Comparison of ENCODE assay signal across 15 mouse cellular contexts in the genomic region with DNA sequence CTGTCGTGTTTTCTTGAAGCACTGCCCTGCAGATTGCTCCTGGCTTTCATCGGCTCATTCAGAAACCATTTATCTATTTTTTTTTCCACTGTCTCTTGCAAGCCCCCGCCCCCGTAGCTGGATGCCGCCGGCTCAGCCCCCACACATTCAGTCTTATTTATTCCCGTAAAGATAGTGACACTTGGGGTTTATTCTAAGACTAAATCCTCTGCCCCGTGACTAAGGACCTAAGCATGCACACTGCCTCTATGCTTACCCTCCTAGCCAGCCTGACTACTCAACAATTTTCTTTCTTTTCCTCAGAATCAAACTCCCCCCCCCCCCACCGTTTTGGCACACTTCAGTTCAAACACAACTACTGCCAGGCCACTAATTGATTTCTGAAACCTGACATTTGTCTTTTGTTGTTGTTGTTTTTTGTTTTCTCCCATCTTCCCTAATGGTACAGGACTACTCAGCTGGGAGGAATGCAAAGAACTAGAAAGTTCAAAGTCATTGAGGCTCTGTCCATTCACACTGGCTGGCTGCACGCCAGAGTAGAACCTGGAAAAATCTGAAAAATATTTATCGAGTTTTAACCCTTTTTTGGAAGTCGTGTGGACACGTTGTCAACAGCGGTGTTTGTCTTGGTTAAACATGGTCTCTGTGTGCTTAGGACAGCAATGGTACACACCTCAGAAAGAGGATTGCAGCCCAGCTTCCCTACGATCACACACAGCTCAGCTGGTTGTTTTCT. TPM values are rescaled to one million over a fixed set of nuclear protein-coding genes. Genes with fewer than 3 reads are reported as not detected.
DNase-seq lines count a peak whose midpoint lies in the region; ATAC-seq and TF ChIP-seq lines count a peak whose summit lies in the region.
"Had no signal": no experiment of that assay in that cellular context is flagged by ENCODE, and none has a peak within 500 bp of the region (broad histone marks: within the 10 kb centered on the region; RNA-seq: fewer than 3 reads in every experiment).

No protein-coding gene starts in this region.

- no peaks in the 10 kb centered on the region for H3K9me3 ChIP-seq in heart, embryonic 14.5 days (ENCODE audit: control insufficient read depth, low read length)
- peaks cover 13% of the 10 kb centered on the region for H3K9me3 ChIP-seq in CH12.LX (replicated peaks; ENCODE audit: low read length)
- H3K9me3 ChIP-seq in stomach, embryonic 14.5 days (ENCODE audit: control insufficient read depth, low read depth, low read length), result no peaks in the 10 kb centered on the region
- H3K9me3 ChIP-seq in kidney, embryonic 16.5 days (ENCODE audit: low read length), result no peaks in the 10 kb centered on the region
- H3K9me3 ChIP-seq: limb, embryonic 15.5 days; neural tube, embryonic 13.5 days had no signal

- H3K27me3 ChIP-seq in heart, embryonic 14.5 days (ENCODE audit: control insufficient read depth, insufficient read depth, low read length), result peaks cover 5% of the 10 kb centered on the region; the same call in 1 of the 2 replicates
- H3K27me3 ChIP-seq in CH12.LX (replicated peaks), result no peaks in the 10 kb centered on the region
- H3K27me3 ChIP-seq in stomach, embryonic 14.5 days (ENCODE audit: control insufficient read depth, insufficient read depth, low read length), result no peaks in the 10 kb centered on the region
- peaks cover 27% of the 10 kb centered on the region for H3K27me3 ChIP-seq in kidney, embryonic 16.5 days (ENCODE audit: insufficient read depth, low read length)

- H3K4me3 ChIP-seq in heart, embryonic 14.5 days (ENCODE audit: control insufficient read depth in 1 of 2, insufficient read depth in 1 of 2, low read depth in 1 of 2, low read length in 2 of 2), result no peak overlapping the region
- no peak overlapping the region for H3K4me3 ChIP-seq in CH12.LX (replicated peaks in 1 of 3; ENCODE audit: low read depth in 2 of 3, low read length in 2 of 3, poor library complexity in 1 of 3)
- H3K4me3 ChIP-seq in stomach, embryonic 14.5 days (ENCODE audit: low read depth, low read length), result no peak overlapping the region
- no peak overlapping the region for H3K4me3 ChIP-seq in kidney, embryonic 16.5 days (ENCODE audit: low read length)
- H3K4me3 ChIP-seq: limb, embryonic 15.5 days; neural tube, embryonic 13.5 days had no signal

- no peak for TF ChIP-seq RAD21 in CH12.LX (IDR thresholded peaks at IDR 0.05; ENCODE audit: low read depth, low read length)

- in situ Hi-C loops in CH12.LX (cut with MboI; ENCODE audit: low pct_ligation_motif_present, low pct_unique_long_range_greater_than_20kb, low sequenced_read_pairs), result no loop called here

- DNase-seq in heart, adult 9 months (ENCODE audit: low spot score in 2 of 2), result no peak
- DNase-seq in CH12.LX (ENCODE audit: extremely low read depth), result no peak
- DNase-seq in Muller cell, postnatal 12 days (ENCODE audit: inconsistent ontology term), result peak; percentile 96
- no peak for DNase-seq in layer of hippocampus, adult 8-10 months (ENCODE audit: low spot score in 2 of 2)
- DNase-seq: cerebellum, postnatal 10 days; kidney, postnatal 14 days; layer of hippocampus, adult 9-11 months; lung, adult 2 months had no signal

- no peaks in the 10 kb centered on the region for H3K36me3 ChIP-seq in heart, embryonic 14.5 days (ENCODE audit: control insufficient read depth, insufficient read depth, low read length)
- H3K36me3 ChIP-seq in CH12.LX (replicated peaks in 1 of 2; ENCODE audit: control insufficient read depth in 1 of 2, insufficient read depth in 1 of 2, low read length in 1 of 2), result no peaks in the 10 kb centered on the region
- H3K36me3 ChIP-seq in stomach, embryonic 14.5 days (ENCODE audit: control insufficient read depth, insufficient read depth, low read length), result no peaks in the 10 kb centered on the region
- no peaks in the 10 kb centered on the region for H3K36me3 ChIP-seq in kidney, embryonic 16.5 days (ENCODE audit: insufficient read depth, low read length)
- H3K36me3 ChIP-seq: limb, embryonic 15.5 days; neural tube, embryonic 13.5 days had no signal

- no peak for ATAC-seq in heart, embryonic 14.5 days (ENCODE audit: insufficient number of reproducible peaks, insufficient read depth, low FRiP score, low read depth)
- ATAC-seq in stomach, embryonic 14.5 days (ENCODE audit: insufficient number of reproducible peaks, insufficient read depth, low FRiP score, low read depth), result no peak
- ATAC-seq in kidney, embryonic 16.5 days (ENCODE audit: low FRiP score, low TSS enrichment), result no peak
- ATAC-seq: forebrain, embryonic 14.5 days; inflammation-experienced regulatory T-cells, adult 6 months had no signal

- peak overlapping the region; percentile 28 for H3K4me2 ChIP-seq in heart, embryonic 14.5 days (ENCODE audit: low read length)
- peak overlapping the region; percentile 4; the same call in 1 of the 2 replicates for H3K4me2 ChIP-seq in CH12.LX (ENCODE audit: insufficient read depth, low read depth, poor library complexity, severe bottlenecking)
- H3K4me2 ChIP-seq in stomach, embryonic 14.5 days (replicated peaks; ENCODE audit: low read depth, low read length), result 0 out of 2 replicates have a peak overlapping the region, but pooled peaks have one; percentile 18
- H3K4me2 ChIP-seq in kidney, embryonic 16.5 days (replicated peaks; ENCODE audit: low read depth, low read length), result no peak overlapping the region
- H3K4me2 ChIP-seq: limb, embryonic 15.5 days; neural tube, embryonic 13.5 days had no signal

- H3K9ac ChIP-seq in heart, embryonic 14.5 days (ENCODE audit: low read length), result peak overlapping the region; percentile 2; the same call in 1 of the 2 replicates
- H3K9ac ChIP-seq in CH12.LX (ENCODE audit: insufficient read depth, low read depth), result no peak overlapping the region
- H3K9ac ChIP-seq in stomach, embryonic 14.5 days (replicated peaks; ENCODE audit: low read depth, low read length), result no peak overlapping the region
- H3K9ac ChIP-seq in kidney, embryonic 16.5 days (replicated peaks; ENCODE audit: low read length), result no peak overlapping the region
- H3K9ac ChIP-seq: limb, embryonic 15.5 days; neural tube, embryonic 13.5 days had no signal

- no peak overlapping the region for H3K27ac ChIP-seq in heart, embryonic 14.5 days (replicated peaks in 1 of 2; ENCODE audit: control insufficient read depth in 1 of 2, insufficient read depth in 1 of 2, low read depth in 2 of 2, low read length in 2 of 2)
- no peak overlapping the region for H3K27ac ChIP-seq in CH12.LX (ENCODE audit: insufficient read depth, low read depth)
- H3K27ac ChIP-seq in stomach, embryonic 14.5 days (ENCODE audit: low read length), result no peak overlapping the region
- no peak overlapping the region for H3K27ac ChIP-seq in kidney, embryonic 16.5 days (ENCODE audit: low read length)
- H3K27ac ChIP-seq: limb, embryonic 15.5 days; neural tube, embryonic 13.5 days had no signal

- peaks cover 2 to 8% of the 10 kb centered on the region in 2 experiments; a peak in 2 of 4 replicates for H3K4me1 ChIP-seq in heart, embryonic 14.5 days (ENCODE audit: control insufficient read depth in 2 of 2, insufficient read depth in 2 of 2, low read length in 2 of 2)
- H3K4me1 ChIP-seq in CH12.LX (ENCODE audit: control insufficient read depth in 1 of 2, insufficient read depth in 2 of 2), result no peaks in the 10 kb centered on the region
- no peaks in the 10 kb centered on the region for H3K4me1 ChIP-seq in stomach, embryonic 14.5 days (ENCODE audit: control insufficient read depth, insufficient read depth, low read length)
- no peaks in the 10 kb centered on the region for H3K4me1 ChIP-seq in kidney, embryonic 16.5 days (ENCODE audit: insufficient read depth, low read length)

- TF ChIP-seq EP300 in CH12.LX (IDR thresholded peaks at IDR 0.05; ENCODE audit: low read length), result no peak

- dilution Hi-C loops in CH12.LX (cut with MboI; ENCODE audit: extremely low pct_ligation_motif_present, extremely low pct_unique_long_range_greater_than_20kb, low sequenced_read_pairs), result no loop called here

- WGBS in heart, embryonic 14.5 days, result 31% methylated on average over 15 of the region's 15 CpGs
- 31% methylated on average over 15 of the region's 15 CpGs for WGBS in stomach, embryonic 14.5 days
- WGBS in kidney, embryonic 16.5 days, result 46% methylated on average over 15 of the region's 15 CpGs

- H3K79me2 ChIP-seq in CH12.LX (replicated peaks; ENCODE audit: control insufficient read depth, extremely low read depth, insufficient read depth, poor library complexity, severe bottlenecking), result no peaks in the 10 kb centered on the region

- no peak for TF ChIP-seq CTCF in CH12.LX (conservative IDR thresholded peaks at IDR 0.05 in 1 of 2, IDR thresholded peaks at IDR 0.05 in 1 of 2; ENCODE audit: low read depth in 2 of 2, low read length in 2 of 2)

- no peak for TF ChIP-seq POLR2A in CH12.LX (IDR thresholded peaks at IDR 0.05; ENCODE audit: low read depth, low read length)

TF ChIP-seq in CH12.LX, 34 proteins besides CTCF, POLR2A, EP300 and RAD21:
- TF ChIP-seq ZC3H11A (IDR thresholded peaks at IDR 0.05; ENCODE audit: low read depth, low read length) (no peak), ETS1 (conservative IDR thresholded peaks at IDR 0.05; ENCODE audit: low read depth, low read length) (no peak), TCF12 (IDR thresholded peaks at IDR 0.05; ENCODE audit: low read depth, low read length) (no peak), JUN (IDR thresholded peaks at IDR 0.05; ENCODE audit: insufficient read depth, low read depth, low read length) (no peak), USF2 (conservative IDR thresholded peaks at IDR 0.05; ENCODE audit: low read depth, low read length) (no peak), NRF1 (IDR thresholded peaks at IDR 0.05; ENCODE audit: low read depth, low read length) (no peak)

RNA-seq across cellular contexts. Expression of gene Klf5, which starts 2.7 kb away (rescaled TPM):
- polyA plus RNA-seq in heart, embryonic 14.5 days (2014; fragmentation: Nextera tagmentation; extraction: Ambion mirVana), result 2.2 and 2.6 TPM in 2 replicates
- 0.08 and 0.13 TPM in 2 replicates for total RNA-seq in CH12.LX (2012; rRNA removed)
- total RNA-seq in CH12.LX (2014; rRNA removed), result not detected in 2 replicates
- polyA plus RNA-seq in CH12.LX (2012; ENCODE audit: insufficient read length, low read depth), result not detected in 2 replicates
- 97.2 and 109 TPM in 2 replicates for polyA plus RNA-seq in stomach, embryonic 14.5 days (2014; fragmentation: Nextera tagmentation; extraction: Ambion mirVana)
- 10 to 100 TPM; 10.1 to 12.2 (median 11.3) TPM for total RNA-seq in layer of hippocampus, adult 8-10 months (2022)
- 6.3 and 8.1 TPM in 2 replicates for polyA plus RNA-seq in kidney, embryonic 16.5 days (2015; fragmentation: Nextera tagmentation; extraction: Ambion mirVana)
- polyA plus RNA-seq: inflammation-experienced regulatory T-cells, adult 6 months had no signal

Comparison
In these comparisons a context has a peak if more than half of its experiments do, and no peak if none do; other contexts are left out.
1. RNA of gene Klf5, which starts 2.7 kb away (polyA plus RNA-seq): 97.2 to 109 TPM in stomach, embryonic 14.5 days; 6.3 to 8.1 TPM in kidney, embryonic 16.5 days, 2.2 to 2.6 TPM in heart, embryonic 14.5 days and not detected in CH12.LX; every median in the first group is over 10 times any median in the second.